Mouse (Mus musculus): ENCODE results near the gene Cd59a. TPM values are rescaled to one million over a fixed set of nuclear protein-coding genes. Genes with fewer than 3 reads are reported as not detected.
A peak's percentile ranks its signal among the peaks of the same experiment; 100 is the strongest.

Cd59a gene
- polyA plus RNA-seq, 1 experiment from 2014 or later, result 89.4 TPM

- 42% methylated on average over 2 of the region's 2 CpGs for WGBS (ENCODE audit: insufficient replicate concordance)
Measured at GRCm38 (mm10) chr2:104135920-104136319, 40.3 kb downstream of the Cd59a start.

GRCm38 (mm10) chr2:104142140-104142539, 46.5 kb downstream of the Cd59a start:
- Histone ChIP-seq H3K4me1 (ENCODE audit: control insufficient read depth, insufficient read depth, low read length) (no peaks in the 10 kb centered on the region), H3K36me3 (ENCODE audit: control insufficient read depth, insufficient read depth, low read length) (no peaks in the 10 kb centered on the region), H3K9me3 (replicated peaks; ENCODE audit: control insufficient read depth, low read length) (no peaks in the 10 kb centered on the region), H3K4me3 (ENCODE audit: low read depth, low read length) (no peak overlapping the region), H3K27ac (ENCODE audit: low read depth, low read length) (no peak overlapping the region), H3K27me3 (ENCODE audit: control insufficient read depth, insufficient read depth, low read length) (no peaks in the 10 kb centered on the region), H3K9ac (ENCODE audit: low read depth, low read length) (no peak overlapping the region), H3K4me2 (no peak overlapping the region)
- WGBS (ENCODE audit: insufficient replicate concordance), result 74% methylated on average over 8 of the region's 8 CpGs
- ATAC-seq (replicated peaks; ENCODE audit: insufficient number of reproducible peaks, low FRiP score, low TSS enrichment), result no peak

More at GRCm38 (mm10) chr2:104135920-104136319, 40.3 kb downstream of the Cd59a start:
- Histone ChIP-seq H3K27ac (ENCODE audit: low read depth, low read length) (no peak overlapping the region), H3K4me3 (ENCODE audit: low read depth, low read length) (no peak overlapping the region), H3K4me1 (ENCODE audit: control insufficient read depth, insufficient read depth, low read length) (no peaks in the 10 kb centered on the region), H3K27me3 (ENCODE audit: control insufficient read depth, insufficient read depth, low read length) (no peaks in the 10 kb centered on the region), H3K9me3 (replicated peaks; ENCODE audit: control insufficient read depth, low read length) (no peaks in the 10 kb centered on the region), H3K4me2 (no peak overlapping the region), H3K36me3 (ENCODE audit: control insufficient read depth, insufficient read depth, low read length) (no peaks in the 10 kb centered on the region), H3K9ac (ENCODE audit: low read depth, low read length) (no peak overlapping the region)
- ATAC-seq (replicated peaks; ENCODE audit: insufficient number of reproducible peaks, low FRiP score, low TSS enrichment), result no peak

DNA sequence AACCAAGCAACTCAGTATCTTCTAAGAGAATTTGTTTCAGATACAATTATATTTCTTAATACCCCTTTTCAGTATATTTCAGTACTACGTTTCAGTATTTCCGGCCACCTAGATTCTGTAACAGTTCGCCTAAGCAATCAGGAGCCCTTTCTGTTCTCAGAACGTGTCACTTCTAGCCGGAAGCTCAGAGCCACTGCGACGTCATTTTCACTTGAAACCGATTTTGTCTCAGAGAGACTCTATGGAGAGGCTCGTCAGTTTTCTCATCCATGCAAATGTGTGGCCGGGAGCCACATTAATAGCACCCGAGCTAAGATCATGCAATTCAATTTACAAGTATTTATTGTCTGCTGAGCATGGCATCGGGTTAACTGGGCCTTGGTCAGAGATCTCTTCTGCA, 48.4 kb downstream of the Cd59a start:
- Histone ChIP-seq H3K4me2 (no peak overlapping the region), H3K4me3 (ENCODE audit: low read depth, low read length) (no peak overlapping the region), H3K27me3 (ENCODE audit: control insufficient read depth, insufficient read depth, low read length) (no peaks in the 10 kb centered on the region), H3K9me3 (replicated peaks; ENCODE audit: control insufficient read depth, low read length) (no peaks in the 10 kb centered on the region), H3K36me3 (ENCODE audit: control insufficient read depth, insufficient read depth, low read length) (no peaks in the 10 kb centered on the region), H3K4me1 (ENCODE audit: control insufficient read depth, insufficient read depth, low read length) (no peaks in the 10 kb centered on the region), H3K27ac (ENCODE audit: low read depth, low read length) (no peak overlapping the region), H3K9ac (ENCODE audit: low read depth, low read length) (no peak overlapping the region)
- ATAC-seq (replicated peaks; ENCODE audit: insufficient number of reproducible peaks, low FRiP score, low TSS enrichment), result no peak
- WGBS (ENCODE audit: insufficient replicate concordance), result 85% methylated on average over 12 of the region's 12 CpGs

GRCm38 (mm10) chr2:104145983-104146382, 50.4 kb downstream of the Cd59a start:
- H3K4me3 ChIP-seq (ENCODE audit: low read depth, low read length), result no peak overlapping the region
- H3K9me3 ChIP-seq (replicated peaks; ENCODE audit: control insufficient read depth, low read length), result no peaks in the 10 kb centered on the region
- no peaks in the 10 kb centered on the region for H3K27me3 ChIP-seq (ENCODE audit: control insufficient read depth, insufficient read depth, low read length)
- WGBS (ENCODE audit: insufficient replicate concordance), result 62% methylated on average over 1 of the region's 1 CpGs
- H3K4me2 ChIP-seq, result no peak overlapping the region
- no peaks in the 10 kb centered on the region for H3K36me3 ChIP-seq (ENCODE audit: control insufficient read depth, insufficient read depth, low read length)
- H3K9ac ChIP-seq (ENCODE audit: low read depth, low read length), result no peak overlapping the region
- no peaks in the 10 kb centered on the region; the same call in 1 of the 2 replicates for H3K4me1 ChIP-seq (ENCODE audit: control insufficient read depth, insufficient read depth, low read length)
- ATAC-seq (replicated peaks; ENCODE audit: insufficient number of reproducible peaks, low FRiP score, low TSS enrichment), result peak; percentile 68; the same call in 1 of the 2 replicates
- H3K27ac ChIP-seq (ENCODE audit: low read depth, low read length), result no peak overlapping the region

- no peaks in the 10 kb centered on the region for H3K27me3 ChIP-seq (ENCODE audit: control insufficient read depth, insufficient read depth, low read length)
- H3K4me3 ChIP-seq (ENCODE audit: low read depth, low read length), result no peak overlapping the region
- H3K9ac ChIP-seq (ENCODE audit: low read depth, low read length), result no peak overlapping the region
- H3K36me3 ChIP-seq (ENCODE audit: control insufficient read depth, insufficient read depth, low read length), result no peaks in the 10 kb centered on the region
- WGBS (ENCODE audit: insufficient replicate concordance), result 63% methylated on average over 4 of the region's 4 CpGs
- no peak overlapping the region for H3K27ac ChIP-seq (ENCODE audit: low read depth, low read length)
- no peak overlapping the region for H3K4me2 ChIP-seq
- ATAC-seq (replicated peaks; ENCODE audit: insufficient number of reproducible peaks, low FRiP score, low TSS enrichment), result no peak
- H3K4me1 ChIP-seq (ENCODE audit: control insufficient read depth, insufficient read depth, low read length), result no peaks in the 10 kb centered on the region; the same call in 1 of the 2 replicates
- no peaks in the 10 kb centered on the region for H3K9me3 ChIP-seq (replicated peaks; ENCODE audit: control insufficient read depth, low read length)
Measured at GRCm38 (mm10) chr2:104147910-104148561, 52.4 kb downstream of the Cd59a start.

- H3K36me3 ChIP-seq (ENCODE audit: control insufficient read depth, insufficient read depth, low read length), result no peaks in the 10 kb centered on the region
- H3K4me1 ChIP-seq (ENCODE audit: control insufficient read depth, insufficient read depth, low read length), result no peaks in the 10 kb centered on the region; the same call in 1 of the 2 replicates
- no peak for ATAC-seq (replicated peaks; ENCODE audit: insufficient number of reproducible peaks, low FRiP score, low TSS enrichment)
- no peak overlapping the region for H3K4me3 ChIP-seq (ENCODE audit: low read depth, low read length)
- H3K9me3 ChIP-seq (replicated peaks; ENCODE audit: control insufficient read depth, low read length), result no peaks in the 10 kb centered on the region
- H3K4me2 ChIP-seq, result no peak overlapping the region
- 73% methylated on average over 6 of the region's 6 CpGs for WGBS (ENCODE audit: insufficient replicate concordance)
- H3K27me3 ChIP-seq (ENCODE audit: control insufficient read depth, insufficient read depth, low read length), result no peaks in the 10 kb centered on the region
- no peak overlapping the region for H3K27ac ChIP-seq (ENCODE audit: low read depth, low read length)
- no peak overlapping the region for H3K9ac ChIP-seq (ENCODE audit: low read depth, low read length)
Measured at GRCm38 (mm10) chr2:104150608-104151397, 55.2 kb downstream of the Cd59a start.

DNA sequence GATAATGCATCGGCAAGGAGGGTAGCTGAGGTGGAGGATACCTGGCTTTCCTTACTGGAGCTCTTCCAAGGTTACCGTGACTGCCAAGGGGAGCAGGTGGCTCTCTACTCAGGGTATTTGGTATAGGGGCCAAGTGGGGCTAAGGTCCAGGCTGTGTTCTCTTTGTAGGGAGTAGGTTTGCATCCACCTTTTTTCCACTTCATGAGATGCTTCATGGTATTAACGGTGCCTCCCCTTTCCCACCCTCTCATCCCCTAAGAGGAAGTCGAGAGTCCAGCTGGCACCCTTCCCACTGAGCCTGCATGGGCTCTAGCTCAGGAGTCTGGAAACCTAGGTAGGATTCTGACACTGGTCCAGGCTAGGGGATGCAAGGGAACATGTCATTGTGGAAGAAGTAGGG, 57.7 kb downstream of the Cd59a start:
- WGBS (ENCODE audit: insufficient replicate concordance), result 73% methylated on average over 4 of the region's 4 CpGs
- Histone ChIP-seq H3K27ac (ENCODE audit: low read depth, low read length) (no peak overlapping the region), H3K36me3 (ENCODE audit: control insufficient read depth, insufficient read depth, low read length) (no peaks in the 10 kb centered on the region), H3K27me3 (ENCODE audit: control insufficient read depth, insufficient read depth, low read length) (no peaks in the 10 kb centered on the region), H3K4me2 (no peak overlapping the region), H3K4me1 (ENCODE audit: control insufficient read depth, insufficient read depth, low read length) (no peaks in the 10 kb centered on the region; the same call in 1 of the 2 replicates), H3K4me3 (ENCODE audit: low read depth, low read length) (no peak overlapping the region), H3K9me3 (replicated peaks; ENCODE audit: control insufficient read depth, low read length) (no peaks in the 10 kb centered on the region), H3K9ac (ENCODE audit: low read depth, low read length) (no peak overlapping the region)
- no peak for ATAC-seq (replicated peaks; ENCODE audit: insufficient number of reproducible peaks, low FRiP score, low TSS enrichment)

GRCm38 (mm10) chr2:104153876-104154275, 58.3 kb downstream of the Cd59a start:
- Histone ChIP-seq H3K9me3 (replicated peaks; ENCODE audit: control insufficient read depth, low read length) (no peaks in the 10 kb centered on the region), H3K4me1 (ENCODE audit: control insufficient read depth, insufficient read depth, low read length) (no peaks in the 10 kb centered on the region; the same call in 1 of the 2 replicates), H3K9ac (ENCODE audit: low read depth, low read length) (no peak overlapping the region), H3K36me3 (ENCODE audit: control insufficient read depth, insufficient read depth, low read length) (no peaks in the 10 kb centered on the region), H3K4me2 (no peak overlapping the region), H3K27ac (ENCODE audit: low read depth, low read length) (no peak overlapping the region), H3K4me3 (ENCODE audit: low read depth, low read length) (no peak overlapping the region), H3K27me3 (ENCODE audit: control insufficient read depth, insufficient read depth, low read length) (no peaks in the 10 kb centered on the region)
- no peak for ATAC-seq (replicated peaks; ENCODE audit: insufficient number of reproducible peaks, low FRiP score, low TSS enrichment)
- WGBS (ENCODE audit: insufficient replicate concordance), result 84% methylated on average over 3 of the region's 3 CpGs
